Mouse (Mus musculus): ENCODE measurements around the gene Rmdn2.

Rmdn2 gene

GRCm38 (mm10) chr17:79710246-79710842 is 98.7 kb downstream of the Rmdn2 start:
- no peak for DNase-seq

GRCm38 (mm10) chr17:79711944-79712343 is 100.3 kb downstream of the Rmdn2 start:
- DNase-seq: no peak

- DNase-seq: no peak
Observed at GRCm38 (mm10) chr17:79712536-79712935, 100.9 kb downstream of the Rmdn2 start.

DNA sequence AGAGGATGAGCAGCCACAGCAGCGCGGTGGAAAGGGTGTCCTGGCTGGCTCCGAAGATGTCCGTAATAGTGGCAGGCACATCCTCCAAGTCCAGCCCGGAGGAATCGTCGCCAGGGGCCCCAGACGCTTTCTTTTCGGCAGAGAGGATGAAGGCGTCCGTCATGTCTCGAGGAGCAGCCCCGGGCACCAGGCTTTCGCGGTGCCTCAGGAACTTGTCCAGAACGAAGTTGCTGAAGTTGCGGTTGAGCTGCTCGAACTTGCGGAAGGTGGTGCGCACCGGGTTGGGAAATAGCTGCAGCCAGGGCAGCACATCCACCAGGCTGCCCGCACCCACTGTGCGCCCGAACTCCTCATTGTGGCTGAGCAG is 101.6 kb downstream of the Rmdn2 start:
- no peak for DNase-seq

DNA sequence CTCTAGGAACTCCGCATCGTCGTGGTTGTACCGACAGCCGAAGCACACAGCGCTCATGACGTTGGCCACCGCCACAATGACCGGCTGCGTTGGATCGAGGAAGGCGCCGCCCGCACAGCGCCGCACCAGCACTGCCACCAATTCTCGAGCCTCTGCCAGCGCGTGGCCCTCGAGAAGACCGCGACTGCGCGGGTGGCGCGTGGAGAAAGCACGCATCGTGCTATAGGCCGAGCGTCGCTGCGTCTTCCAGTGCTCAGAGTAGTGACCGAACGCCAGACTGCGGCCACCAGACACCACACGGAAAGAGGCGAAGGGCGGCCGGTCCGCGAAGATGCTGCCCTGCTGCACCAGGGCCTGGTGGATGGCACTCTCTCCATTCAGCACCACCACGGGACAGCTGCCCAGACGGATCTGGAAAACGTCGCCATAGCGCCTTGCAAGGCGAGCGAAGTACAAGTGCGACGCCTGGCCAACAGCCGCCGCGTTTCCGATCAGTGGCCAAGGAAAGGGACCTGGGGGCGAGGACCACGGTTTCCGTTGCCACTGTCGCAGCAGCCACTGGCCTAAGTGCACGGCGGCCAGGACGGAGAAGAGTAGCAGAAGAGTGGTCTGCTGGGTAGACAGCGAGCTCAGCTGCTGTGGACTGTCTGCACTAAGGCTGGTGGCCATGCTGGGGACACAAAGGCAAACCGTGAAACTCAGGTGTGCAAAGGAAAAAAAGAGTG is 102.1 kb downstream of the Rmdn2 start:
- DNase-seq: no peak

DNA sequence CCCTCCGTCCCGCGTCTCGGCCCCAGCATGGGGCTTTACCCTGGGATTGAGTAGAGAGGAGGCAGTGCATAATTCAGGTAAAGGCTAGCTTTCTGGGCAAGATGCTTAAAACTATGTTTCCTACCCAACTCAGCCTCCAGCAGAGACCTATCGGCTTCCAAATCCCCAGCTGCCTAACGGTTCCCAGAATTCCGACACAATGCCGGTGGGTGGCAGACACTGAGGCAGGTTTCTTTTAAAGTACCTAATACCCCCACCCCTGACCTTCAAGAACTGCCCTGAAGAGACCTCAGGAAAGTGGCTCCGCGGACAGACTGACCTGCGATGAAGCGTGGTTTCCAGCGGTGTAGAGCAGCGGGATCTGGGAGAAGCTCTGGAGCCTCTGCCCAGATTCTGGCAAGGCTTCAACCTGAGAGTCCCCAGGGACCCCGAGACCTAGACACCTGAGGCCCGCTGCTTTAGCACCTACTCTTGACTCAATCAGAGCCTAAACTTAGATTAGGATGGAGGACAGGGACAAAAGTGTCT is 102.8 kb downstream of the Rmdn2 start:
- DNase-seq: no peak

- no peak for DNase-seq
Observed at GRCm38 (mm10) chr17:79714931-79715637, 103.4 kb downstream of the Rmdn2 start, which contains the start of gene Cyp1b1. TSS of gene Cyp1b1 (minus strand) at chr17:79715061.

- DNase-seq: peak; percentile 75
Observed at GRCm38 (mm10) chr17:79715649-79716143, 104.0 kb downstream of the Rmdn2 start.

DNA sequence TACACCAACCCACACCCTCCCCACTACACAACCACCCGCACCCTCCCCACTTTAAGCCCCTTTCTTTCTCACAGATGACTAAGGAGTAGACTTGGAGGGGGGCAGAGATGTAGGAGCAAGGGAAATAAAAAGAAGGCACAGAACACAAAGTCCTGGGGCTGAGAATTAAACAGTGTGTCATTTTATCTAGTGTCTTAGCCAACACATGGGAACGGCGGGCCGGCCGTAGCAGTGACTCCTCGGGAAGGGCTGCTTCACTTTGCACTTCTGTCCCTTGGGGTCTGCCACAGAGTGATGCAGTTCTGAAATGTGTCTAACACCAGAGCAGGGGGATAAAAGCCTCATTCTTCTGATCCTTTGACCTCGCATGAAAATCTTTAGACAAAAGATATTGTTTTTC is 109.0 kb downstream of the Rmdn2 start:
- DNase-seq: no peak

DNA sequence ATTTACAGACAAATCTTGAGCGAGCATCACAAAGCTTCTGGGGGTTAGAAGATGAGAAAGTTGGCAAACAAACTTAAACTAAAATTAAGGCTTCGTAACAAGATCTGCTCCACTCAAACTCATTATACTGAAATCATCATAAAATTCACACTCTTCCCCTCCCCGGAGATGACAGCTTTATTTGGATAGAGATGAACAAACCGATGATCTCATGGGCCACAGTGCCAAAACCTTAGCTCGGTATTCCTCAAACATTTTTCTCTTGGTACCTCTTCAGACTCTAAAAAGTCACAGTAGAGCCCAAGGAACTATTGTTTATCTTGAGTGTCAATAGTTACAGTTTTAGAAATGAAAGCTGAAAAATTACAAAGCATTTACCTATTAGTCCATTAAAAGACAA is 115.0 kb downstream of the Rmdn2 start:
- no peak for DNase-seq

GRCm38 (mm10) chr17:79728053-79728584 is 116.5 kb downstream of the Rmdn2 start:
- DNase-seq: no peak

DNA sequence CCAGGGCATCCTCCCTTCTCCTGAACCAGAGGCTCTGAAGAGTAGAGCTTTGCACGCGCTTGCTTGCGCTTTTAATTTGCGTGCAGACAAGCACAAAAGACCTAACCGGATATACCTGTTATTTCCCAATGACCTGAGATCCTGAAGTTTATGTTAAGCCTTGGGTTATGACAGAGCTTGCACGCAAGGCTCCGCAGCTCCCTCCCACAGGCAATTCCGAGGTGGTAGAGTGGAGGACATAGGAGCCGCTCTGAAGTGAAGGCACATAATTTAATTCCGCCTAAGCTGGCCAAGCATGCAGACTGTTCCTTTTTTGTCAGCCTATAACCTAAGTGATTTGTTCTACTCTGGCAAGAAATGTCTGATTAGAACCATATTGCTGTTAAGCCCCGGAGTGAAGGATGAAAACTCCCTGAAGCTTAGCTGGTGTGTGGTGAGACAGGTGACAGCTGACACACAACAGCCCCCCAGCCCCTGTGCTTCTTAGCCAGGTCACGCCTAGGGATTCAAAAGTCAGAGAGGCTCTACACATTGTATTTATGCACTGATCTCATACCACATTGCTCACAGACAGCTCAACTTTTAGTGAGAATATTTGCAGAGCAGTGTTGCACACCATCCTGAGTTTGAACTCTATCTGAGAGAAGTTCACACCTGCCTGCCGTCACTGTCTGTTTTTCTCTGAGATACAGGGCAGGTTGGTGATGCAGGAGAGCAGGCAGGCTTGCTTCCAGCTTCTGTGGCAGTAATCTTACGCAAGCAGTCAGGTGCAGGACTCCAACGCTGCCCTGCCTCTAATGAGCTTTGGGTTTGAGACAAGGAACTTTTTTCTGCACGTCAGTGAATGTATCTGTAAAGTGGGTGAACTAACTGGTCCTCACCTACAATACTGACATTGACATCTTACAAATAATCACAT is 117.2 kb downstream of the Rmdn2 start:
- DNase-seq: no peak

DNA sequence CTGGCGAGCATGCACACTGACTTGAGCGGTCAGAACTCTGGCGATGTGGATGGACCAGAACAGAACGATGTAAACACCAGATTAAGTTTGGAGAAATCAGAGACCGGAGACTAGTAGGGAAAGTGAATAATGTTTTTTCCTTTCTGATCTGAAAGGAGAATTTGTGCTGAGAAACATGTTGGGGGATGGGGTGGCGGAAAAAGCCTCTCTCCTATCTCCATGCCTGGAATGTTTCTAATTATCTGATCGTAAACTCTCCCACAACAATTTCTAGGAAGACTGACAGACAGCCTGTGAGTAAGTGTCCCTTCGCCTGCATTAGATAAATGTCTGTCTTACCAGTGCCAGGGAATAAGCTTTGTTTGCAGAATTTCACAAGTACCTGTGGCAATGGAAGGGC is 119.3 kb downstream of the Rmdn2 start:
- DNase-seq: no peak

DNA sequence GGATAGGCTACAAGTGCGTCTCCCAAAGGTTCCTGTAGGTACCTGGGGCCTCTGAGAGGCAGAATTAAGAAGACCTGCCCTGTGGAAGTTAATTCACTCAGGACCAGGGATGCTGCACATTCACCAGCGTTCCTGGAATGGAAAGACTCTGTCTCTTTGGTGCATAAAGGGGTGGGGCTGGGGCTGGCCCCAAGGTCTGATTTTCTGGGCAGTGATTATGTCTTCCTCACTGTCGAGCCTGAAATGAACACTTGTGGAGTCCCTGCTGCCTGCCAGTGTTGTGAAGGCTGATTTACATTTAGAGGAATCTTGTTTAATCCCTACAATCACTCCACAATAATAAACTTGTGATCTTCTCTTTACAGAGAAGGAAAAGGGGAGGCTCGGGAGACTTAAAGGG is 121.4 kb downstream of the Rmdn2 start:
- no peak for DNase-seq

DNA sequence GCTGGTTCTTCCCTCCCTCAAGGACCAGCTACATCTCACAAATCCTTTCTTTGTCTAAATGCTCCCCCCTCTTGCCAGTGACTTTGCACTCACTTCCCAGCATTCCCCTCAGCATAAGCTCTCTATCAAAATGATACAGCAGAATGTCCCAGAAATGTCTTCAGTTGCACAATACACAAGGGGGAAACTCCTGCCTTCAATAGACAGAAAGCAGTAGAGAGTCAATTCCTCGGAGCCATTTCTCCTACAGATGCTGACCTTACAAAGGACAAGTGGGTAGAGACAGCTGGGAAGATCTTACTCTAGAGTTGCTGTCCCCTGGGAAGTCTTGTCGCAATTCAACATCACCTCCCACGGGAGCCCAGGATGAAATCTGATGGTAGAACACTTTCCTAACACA is 125.9 kb downstream of the Rmdn2 start:
- DNase-seq: no peak

DNA sequence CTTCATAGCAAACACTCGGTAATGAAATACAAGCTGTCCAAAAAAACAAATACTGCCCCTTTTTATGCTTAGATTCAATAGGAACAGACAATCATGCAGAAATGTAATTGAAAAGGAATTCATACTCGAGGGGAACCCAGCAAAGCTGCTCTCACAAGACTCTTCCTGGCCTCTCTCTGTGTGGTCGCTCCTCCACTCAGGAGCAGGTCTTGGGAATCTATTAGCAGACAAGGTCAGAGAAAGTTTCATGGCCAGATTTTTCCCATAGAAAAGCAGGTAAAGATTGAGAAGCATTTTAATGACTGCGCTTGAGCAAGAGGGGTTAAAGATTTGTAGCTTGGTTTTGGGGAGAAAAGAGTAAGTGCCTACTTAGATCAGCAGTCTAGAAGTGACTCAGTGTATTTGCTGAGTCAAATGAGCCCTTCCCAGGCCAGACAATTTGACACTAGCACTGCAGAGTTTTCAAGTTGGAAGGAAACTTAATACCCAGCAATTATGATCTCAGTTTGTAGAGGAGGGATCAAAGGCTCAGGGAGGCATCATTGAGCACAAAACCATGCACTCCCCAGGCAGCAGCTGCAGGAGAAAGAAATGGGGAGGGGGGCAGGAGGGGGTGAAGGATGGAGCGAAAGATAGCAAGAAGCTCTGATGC is 127.3 kb downstream of the Rmdn2 start:
- DNase-seq: no peak

DNA sequence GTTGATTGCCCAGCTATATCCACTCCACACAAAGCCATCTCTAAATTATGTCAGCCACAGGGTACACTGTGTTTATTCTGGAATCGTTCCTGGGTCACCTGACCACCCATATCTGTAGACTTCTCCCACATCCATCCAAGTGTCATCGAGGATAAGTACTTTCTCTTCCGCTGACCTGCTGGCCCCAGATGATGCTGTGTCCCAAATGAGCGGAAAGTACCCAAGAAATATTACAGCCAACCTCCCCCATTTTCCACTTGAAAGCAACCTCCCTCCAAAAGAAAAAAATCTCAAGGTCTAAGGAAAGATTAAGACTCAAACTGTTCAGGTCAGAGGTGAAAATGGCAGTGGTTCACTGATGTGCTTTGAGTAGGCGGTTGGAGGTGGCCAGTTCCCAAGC is 131.0 kb downstream of the Rmdn2 start:
- no peak for DNase-seq
